Mouse (Mus musculus) c-Kit-positive CD71-positive TER-119-negative erythroid progenitor cells, embryonic 14.5 days (primary cell): ENCODE results near the gene Slc44a3.

Experiments used
- DNase-seq: peaks from one replicate; pipeline ENCODE4 v3.0.0-alpha.2; 2013; ENCODE audit warnings: low read depth

Slc44a3 gene

DNA sequence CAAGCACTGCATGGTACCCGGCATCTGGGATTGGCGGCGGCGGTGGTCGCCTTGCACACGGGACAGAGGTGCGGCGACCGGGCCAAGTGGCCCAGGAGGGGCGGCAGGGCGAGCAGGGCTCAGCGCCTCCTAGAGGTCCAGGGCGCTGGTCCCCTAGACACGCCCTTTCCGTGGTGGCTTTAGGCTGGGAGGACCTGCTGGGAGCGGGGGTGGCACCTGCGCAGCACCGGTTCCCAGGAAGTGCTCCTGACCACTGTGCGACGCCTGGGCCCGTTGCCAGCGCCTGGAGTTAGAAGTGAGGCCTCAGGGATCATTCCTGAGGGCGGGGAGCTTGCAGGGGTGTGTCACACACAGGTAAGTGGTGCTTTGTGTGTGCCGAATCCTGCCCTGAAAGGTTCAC lies at the start of gene Slc44a3:
Gene Slc44a3, minus strand, starts transcription at position 229 of the 400 bp plus-strand sequence.
- DNase-seq: no peak

GRCm38 (mm10) chr3:121579880-121580549 lies 47.8 kb upstream of the Slc44a3 start:
- DNase-seq: no peak

DNA sequence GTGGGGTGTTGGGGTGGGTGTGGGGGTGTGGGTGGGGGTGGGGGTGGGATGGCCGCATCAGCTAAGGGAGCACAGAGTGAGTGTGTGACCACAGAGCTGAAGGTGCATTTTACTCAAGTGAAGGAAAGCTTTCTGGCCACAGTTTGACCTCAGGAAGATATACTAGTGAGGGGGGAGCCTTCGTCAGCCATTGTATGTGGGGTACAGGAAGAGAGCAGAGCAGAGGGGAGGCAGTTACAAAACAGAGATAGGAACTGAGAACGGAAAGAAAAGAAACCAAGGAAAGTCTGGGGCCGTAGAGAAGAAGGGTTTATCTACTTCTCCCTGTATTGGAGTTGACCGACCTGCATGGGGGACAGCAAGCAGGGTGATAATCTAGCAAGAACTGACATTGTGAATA lies 47.2 kb upstream of the Slc44a3 start:
- DNase-seq: no peak

- no peak for DNase-seq
These were observed 46.5 kb upstream of the Slc44a3 start for GRCm38 (mm10) chr3:121578706-121579105.

- no peak for DNase-seq
These were observed 45.4 kb upstream of the Slc44a3 start for GRCm38 (mm10) chr3:121577641-121578040.

- no peak for DNase-seq
These were observed 44.9 kb upstream of the Slc44a3 start for GRCm38 (mm10) chr3:121577032-121577591.

GRCm38 (mm10) chr3:121576367-121576766 lies 44.2 kb upstream of the Slc44a3 start:
- no peak for DNase-seq

GRCm38 (mm10) chr3:121574386-121574785 lies 42.2 kb upstream of the Slc44a3 start:
- no peak for DNase-seq

- no peak for DNase-seq
These were observed 41.7 kb upstream of the Slc44a3 start for GRCm38 (mm10) chr3:121573858-121574257.

GRCm38 (mm10) chr3:121571491-121571890 lies 39.3 kb upstream of the Slc44a3 start:
- DNase-seq: no peak

DNA sequence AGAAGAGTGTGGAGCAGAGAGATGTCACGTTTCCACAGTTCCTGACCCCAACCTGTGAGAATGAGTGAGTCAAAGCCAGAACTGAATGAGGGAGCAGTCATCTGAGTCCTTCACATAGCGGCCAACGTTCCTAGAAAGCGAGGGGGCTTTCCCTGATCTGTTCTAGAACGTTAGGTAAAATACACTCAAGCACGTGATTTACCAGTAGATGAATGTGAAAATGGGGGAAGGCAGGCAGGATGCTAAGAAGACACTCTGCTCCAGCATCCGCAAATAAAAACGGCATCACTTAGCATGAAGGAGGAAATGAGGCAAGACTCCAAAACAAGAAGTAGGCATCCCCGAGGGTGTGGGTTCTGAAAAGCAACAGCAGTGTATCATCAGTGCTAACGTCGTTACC lies 38.4 kb upstream of the Slc44a3 start:
- DNase-seq: no peak

- DNase-seq: no peak
These were observed 37.6 kb upstream of the Slc44a3 start for GRCm38 (mm10) chr3:121569767-121570166.

DNA sequence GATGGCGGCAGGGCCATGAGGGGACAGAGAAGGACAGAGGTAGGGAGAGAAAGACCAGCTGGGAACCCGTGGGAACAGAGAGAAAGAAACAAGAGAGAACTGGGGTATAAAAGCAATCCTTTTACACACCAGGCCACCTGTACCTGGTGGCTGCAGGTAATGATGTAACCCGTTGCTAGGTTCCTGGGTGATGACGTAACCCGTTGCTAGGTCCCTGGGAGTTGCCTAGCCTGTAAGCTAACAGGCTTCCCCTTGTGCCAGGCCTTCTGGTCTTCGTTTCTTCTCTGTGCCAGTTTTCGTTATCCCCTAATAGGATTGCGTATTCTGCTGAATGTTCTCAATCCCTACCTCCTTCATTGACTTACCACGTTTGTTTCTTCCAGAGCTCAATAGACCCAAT lies 36.8 kb upstream of the Slc44a3 start:
- no peak for DNase-seq

- no peak for DNase-seq
These were observed 35.7 kb upstream of the Slc44a3 start for GRCm38 (mm10) chr3:121567904-121568303.

DNA sequence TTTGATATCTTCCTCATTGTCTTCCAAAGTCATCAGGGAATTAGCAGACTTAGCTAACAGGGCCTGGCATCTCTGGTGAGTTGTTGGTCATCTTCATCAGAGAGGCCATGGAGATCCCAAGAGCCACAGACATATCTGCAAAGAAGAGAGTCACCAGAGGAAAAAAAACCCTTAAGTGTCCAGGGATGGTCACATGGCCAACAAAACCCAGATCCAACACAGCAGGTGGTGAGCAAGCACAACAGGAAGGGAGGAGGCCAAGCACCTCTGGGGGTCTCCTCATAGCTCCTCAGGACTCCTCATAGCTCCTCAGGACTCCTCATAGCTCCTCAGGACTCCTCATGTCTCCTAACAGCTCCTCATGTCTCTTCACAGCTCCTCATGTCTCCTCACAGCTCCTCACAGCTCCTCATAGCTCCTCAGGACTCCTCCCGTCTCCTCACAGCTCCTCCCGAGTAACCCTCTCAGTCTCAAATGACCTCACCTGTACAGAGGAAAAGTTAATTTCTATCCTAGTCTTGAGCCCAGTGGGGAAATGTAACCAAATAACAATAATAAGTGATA lies 35.2 kb upstream of the Slc44a3 start:
- no peak for DNase-seq

DNA sequence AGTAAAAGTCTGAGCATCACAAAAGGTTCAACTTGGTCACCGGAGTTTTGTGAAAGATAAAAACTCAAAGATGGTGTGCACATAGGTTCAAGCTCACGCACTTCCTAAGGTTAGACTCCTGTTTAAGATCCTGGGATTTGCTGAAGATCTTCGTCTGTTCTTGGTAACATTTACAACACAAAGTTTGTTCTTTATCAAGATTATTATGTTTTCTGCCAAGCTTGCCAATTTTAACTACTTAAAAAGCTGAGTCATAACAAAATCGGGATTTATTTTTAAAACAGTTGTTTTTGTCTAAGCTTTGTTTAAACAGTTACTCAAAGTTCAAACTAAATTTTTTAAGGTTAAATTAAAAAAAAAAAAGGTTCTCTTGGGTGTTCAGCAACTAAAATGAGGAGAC lies 34.7 kb upstream of the Slc44a3 start:
- DNase-seq: no peak

- no peak for DNase-seq
These were observed 29.6 kb upstream of the Slc44a3 start for GRCm38 (mm10) chr3:121561803-121562202.

DNA sequence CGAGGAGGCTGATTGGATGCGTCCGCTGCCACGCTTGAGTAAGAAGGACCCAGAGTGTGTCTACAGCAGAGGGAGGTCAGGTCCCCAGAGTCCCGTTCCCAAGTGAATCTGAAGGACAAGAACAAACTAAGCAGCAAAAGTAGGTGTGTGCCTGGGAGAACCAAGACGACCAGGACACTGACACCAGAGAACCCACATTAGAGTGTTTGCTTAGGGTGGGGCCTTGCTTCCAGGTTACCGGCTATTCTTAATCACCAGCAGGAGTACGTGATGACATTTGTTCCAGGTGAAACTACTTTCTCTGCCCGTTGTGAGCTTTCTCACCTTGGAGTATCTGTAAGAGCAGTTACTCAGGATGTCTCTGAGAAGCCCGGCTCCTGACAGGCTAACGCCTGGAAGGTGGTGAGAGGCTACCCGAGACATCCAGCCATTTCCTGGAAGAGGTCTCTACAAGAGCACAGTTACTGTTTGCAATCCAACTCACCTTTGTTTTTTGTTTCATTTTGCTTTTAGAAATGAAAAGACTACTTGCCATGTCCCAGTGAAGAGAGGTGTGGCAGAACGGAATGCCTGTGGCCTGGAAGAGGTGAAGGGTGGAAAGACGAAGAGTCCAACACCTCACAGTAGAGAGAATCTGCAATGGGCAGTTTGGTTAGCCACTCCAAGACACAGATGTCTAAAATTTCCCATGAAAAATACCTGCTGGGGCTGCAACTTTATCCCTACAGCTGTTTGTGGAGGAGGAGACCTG lies 28.1 kb upstream of the Slc44a3 start:
- no peak for DNase-seq

GRCm38 (mm10) chr3:121559406-121560114 lies 27.4 kb upstream of the Slc44a3 start:
- no peak for DNase-seq

DNA sequence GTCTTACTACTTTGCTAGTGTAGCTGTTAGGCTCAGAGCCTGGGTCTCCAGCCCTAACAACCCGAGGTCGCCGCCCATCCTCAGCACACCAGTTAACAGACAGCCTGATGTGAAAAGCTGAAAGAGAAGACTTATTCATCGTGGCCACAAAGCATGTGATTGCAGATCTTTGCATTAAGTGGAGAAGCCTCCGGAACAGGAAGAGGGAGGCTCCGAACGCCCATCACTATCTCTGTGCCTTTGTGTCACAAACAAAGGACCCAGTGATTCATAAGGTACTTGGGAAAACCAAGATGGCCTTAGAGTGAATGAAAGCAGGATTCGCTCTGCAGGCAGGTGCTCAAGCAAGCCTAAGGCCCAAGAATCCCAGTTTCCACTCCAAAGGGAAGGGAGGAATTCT lies 26.7 kb upstream of the Slc44a3 start:
- no peak for DNase-seq

- DNase-seq: peak; percentile 13
These were observed 24.1 kb upstream of the Slc44a3 start for GRCm38 (mm10) chr3:121556304-121556703.

DNA sequence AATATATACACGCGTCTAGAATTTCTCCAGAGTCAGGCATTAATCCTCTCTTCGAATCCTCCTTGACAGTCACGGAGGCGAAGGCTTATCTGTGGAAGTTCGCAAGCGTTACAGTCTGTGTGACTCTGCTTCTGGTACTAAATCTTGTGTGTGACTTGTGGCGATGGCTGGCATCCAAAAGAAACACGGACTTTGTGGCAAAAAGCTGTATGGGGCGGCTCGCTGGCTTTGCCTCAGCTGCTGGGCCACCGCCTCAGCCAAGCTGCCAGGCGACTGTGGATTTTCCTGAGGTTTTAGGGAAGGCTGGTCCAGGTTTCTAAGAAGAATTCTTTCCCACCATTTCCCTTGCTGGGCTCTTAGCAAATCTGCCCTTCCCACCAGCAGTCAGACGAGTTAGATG lies 21.1 kb upstream of the Slc44a3 start:
- no peak for DNase-seq
